Mouse (Mus musculus) MEL (cell line): ENCODE data around the gene Uba3. TPM values are rescaled to one million over a fixed set of nuclear protein-coding genes. Genes with fewer than 3 reads are reported as not detected.

ENCODE experiments used
- DNase-seq: peaks from one replicate; pipeline ENCODE4 v3.0.0; 2011; ENCODE audit warnings: low read depth, low spot score
- H3K27ac ChIP-seq: 2 replicates; pipeline ENCODE4 v1.5.1; 2012; ENCODE audit warnings: low read depth, mild to moderate bottlenecking, control low read depth, low read length, moderate library complexity; ENCODE audit not compliant: control insufficient read depth
- H3K27me3 ChIP-seq, 2 experiments: fragments of 150-350 bp in 1 of 2; sonication (generic) in 1 of 2; 2 replicates each; pipeline ENCODE4 v1.6.1; 2012; ENCODE audit warnings: low read length in 2 of 2, mild to moderate bottlenecking in 2 of 2, improper control_type of control experiment in 1 of 2, moderate library complexity in 1 of 2; ENCODE audit not compliant: insufficient read depth in 2 of 2, control insufficient read depth in 1 of 2
- H3K36me3 ChIP-seq, 2 experiments: 2 replicates each; pipeline ENCODE4 v1.6.1; 2012 to 2014; ENCODE audit warnings: low read length in 2 of 2, improper control_type of control experiment in 1 of 2, inconsistent platforms in 1 of 2, mild to moderate bottlenecking in 1 of 2; ENCODE audit not compliant: insufficient read depth in 2 of 2, control insufficient read depth in 1 of 2
- H3K4me1 ChIP-seq, 2 experiments: fragments of 150-350 bp in 1 of 2; sonication (generic) in 1 of 2; 2 replicates each; pipeline ENCODE4 v1.6.1; 2012; ENCODE audit warnings: low read length in 2 of 2, improper control_type of control experiment in 1 of 2, mild to moderate bottlenecking in 1 of 2; ENCODE audit not compliant: insufficient read depth in 2 of 2, control insufficient read depth in 1 of 2
- H3K4me3 ChIP-seq, 2 experiments: fragments of 150-350 bp in 1 of 2; sonication (generic) in 1 of 2; 2 replicates each; pipeline ENCODE4 v1.5.1; 2012; ENCODE audit warnings: low read depth in 2 of 2, low read length in 2 of 2, mild to moderate bottlenecking in 2 of 2, moderate library complexity in 2 of 2, control low read depth in 1 of 2, improper control_type of control experiment in 1 of 2; ENCODE audit not compliant: control insufficient read depth in 1 of 2, insufficient read depth in 1 of 2
- H3K79me2 ChIP-seq: 2 replicates; pipeline ENCODE4 v1.6.1; 2012; ENCODE audit warnings: mild to moderate bottlenecking, low read length, moderate library complexity; ENCODE audit not compliant: control insufficient read depth, poor library complexity, insufficient read depth
- H3K9ac ChIP-seq: 2 replicates; pipeline ENCODE4 v1.6.1; 2012; ENCODE audit warnings: low read depth, mild to moderate bottlenecking, control low read depth, low read length, moderate library complexity; ENCODE audit not compliant: control insufficient read depth, poor library complexity, severe bottlenecking
- H3K9me3 ChIP-seq: fragments of 150-350 bp; sonication (generic); replicated peaks from 2 replicates; pipeline ENCODE4 v1.6.1; 2012; ENCODE audit warnings: mild to moderate bottlenecking, low read length, improper control_type of control experiment, moderate library complexity; ENCODE audit not compliant: insufficient read depth
- BHLHE40 ChIP-seq: IDR thresholded peaks from 2 replicates; pipeline ENCODE4 v1.6.1; 2012; ENCODE audit warnings: low read depth, mild to moderate bottlenecking, inconsistent platforms, low read length, improper control_type of control experiment, borderline replicate concordance
- CHD1 ChIP-seq: IDR thresholded peaks from 2 replicates; pipeline ENCODE4 v1.6.1; 2012; ENCODE audit warnings: low read depth, mild to moderate bottlenecking, inconsistent platforms, low read length, improper control_type of control experiment
- CHD2 ChIP-seq: IDR thresholded peaks from 2 replicates; pipeline ENCODE4 v1.6.1; 2011; ENCODE audit warnings: low read length, improper control_type of control experiment
- CTCF ChIP-seq, 3 experiments: IDR thresholded peaks in 2 of 3; conservative IDR thresholded peaks in 1 of 3; 2 replicates each; pipeline ENCODE4 v1.5.1; 2011 to 2012; ENCODE audit warnings: low read length in 3 of 3, low read depth in 2 of 3, mild to moderate bottlenecking in 2 of 3, improper control_type of control experiment in 1 of 3, inconsistent platforms in 1 of 3, mixed read lengths in 1 of 3, moderate library complexity in 1 of 3; ENCODE audit not compliant: control insufficient read depth in 1 of 3, insufficient read depth in 1 of 3, poor library complexity in 1 of 3, severe bottlenecking in 1 of 3
- E2F4 ChIP-seq: IDR thresholded peaks from 2 replicates; pipeline ENCODE4 v1.6.1; 2011; ENCODE audit warnings: low read depth, low read length, improper control_type of control experiment, borderline replicate concordance
- EP300 ChIP-seq, 2 experiments: IDR thresholded peaks; 2 replicates each; pipeline ENCODE4 v1.6.1; 2011; ENCODE audit warnings: improper control_type of control experiment in 2 of 2, low read length in 2 of 2, low read depth in 1 of 2, mild to moderate bottlenecking in 1 of 2
- ETS1 ChIP-seq: IDR thresholded peaks from 2 replicates; pipeline ENCODE4 v1.6.1; 2012; ENCODE audit warnings: low read depth, mild to moderate bottlenecking, inconsistent platforms, low read length, improper control_type of control experiment, moderate library complexity
- GABPA ChIP-seq: IDR thresholded peaks from 2 replicates; pipeline ENCODE4 v1.6.1; 2012; ENCODE audit warnings: low read depth, mild to moderate bottlenecking, inconsistent platforms, low read length, improper control_type of control experiment, moderate library complexity
- HCFC1 ChIP-seq: IDR thresholded peaks from 2 replicates; pipeline ENCODE4 v1.6.1; 2012; ENCODE audit warnings: low read depth, mild to moderate bottlenecking, inconsistent platforms, low read length, improper control_type of control experiment, moderate library complexity
- MAFK ChIP-seq: IDR thresholded peaks from 2 replicates; pipeline ENCODE4 v1.6.1; 2011; ENCODE audit warnings: low read depth, mild to moderate bottlenecking, low read length, improper control_type of control experiment, borderline replicate concordance
- MAX ChIP-seq: IDR thresholded peaks from 2 replicates; pipeline ENCODE4 v1.6.1; 2011; ENCODE audit warnings: low read length, improper control_type of control experiment
- MEF2A ChIP-seq: IDR thresholded peaks from 2 replicates; pipeline ENCODE4 v1.6.1; 2014; ENCODE audit warnings: low read depth, mild to moderate bottlenecking, inconsistent platforms, low read length, improper control_type of control experiment; ENCODE audit not compliant: poor library complexity, insufficient replicate concordance, severe bottlenecking; ENCODE audit errors: extremely low read depth
- MXI1 ChIP-seq: IDR thresholded peaks from 2 replicates; pipeline ENCODE4 v1.6.1; 2011; ENCODE audit warnings: mild to moderate bottlenecking, low read depth, low read length, improper control_type of control experiment
- MYC ChIP-seq: IDR thresholded peaks from 2 replicates; pipeline ENCODE4 v1.6.1; 2011; ENCODE audit warnings: low read depth, mild to moderate bottlenecking, low read length, improper control_type of control experiment, moderate library complexity
- NELFE ChIP-seq: IDR thresholded peaks from 2 replicates; pipeline ENCODE4 v1.6.1; 2011; ENCODE audit warnings: low read depth, low read length, improper control_type of control experiment
- NRF1 ChIP-seq: IDR thresholded peaks from 2 replicates; pipeline ENCODE4 v1.6.1; 2014; ENCODE audit warnings: low read depth, mild to moderate bottlenecking, inconsistent platforms, low read length, improper control_type of control experiment, moderate library complexity; ENCODE audit not compliant: poor library complexity, insufficient read depth, severe bottlenecking
- POLR2A ChIP-seq, 2 experiments: IDR thresholded peaks; 2 replicates each; pipeline ENCODE4 v1.6.1; 2011 to 2012; ENCODE audit warnings: low read length in 2 of 2, mild to moderate bottlenecking in 2 of 2, control low read depth in 1 of 2, improper control_type of control experiment in 1 of 2, low read depth in 1 of 2, moderate library complexity in 1 of 2; ENCODE audit not compliant: control insufficient read depth in 1 of 2, insufficient read depth in 1 of 2, poor library complexity in 1 of 2
- POLR2AphosphoS2 ChIP-seq: IDR thresholded peaks from 2 replicates; pipeline ENCODE4 v1.6.1; 2011; ENCODE audit warnings: low read length, improper control_type of control experiment
- POLR2AphosphoS5 ChIP-seq: IDR thresholded peaks from 2 replicates; pipeline ENCODE4 v1.6.1; 2012; ENCODE audit warnings: low read depth, borderline replicate concordance, mild to moderate bottlenecking, inconsistent platforms, low read length, moderate library complexity, mixed read lengths
- RAD21 ChIP-seq: IDR thresholded peaks from 2 replicates; pipeline ENCODE4 v1.6.1; 2011; ENCODE audit warnings: mild to moderate bottlenecking, low read depth, low read length, improper control_type of control experiment
- RCOR1 ChIP-seq: IDR thresholded peaks from 2 replicates; pipeline ENCODE4 v1.6.1; 2012; ENCODE audit warnings: low read depth, mild to moderate bottlenecking, inconsistent platforms, low read length, improper control_type of control experiment
- SIN3A ChIP-seq: IDR thresholded peaks from 2 replicates; pipeline ENCODE4 v1.6.1; 2012; ENCODE audit warnings: low read length, improper control_type of control experiment, inconsistent platforms
- SMC3 ChIP-seq: IDR thresholded peaks from 2 replicates; pipeline ENCODE4 v1.6.1; 2011; ENCODE audit warnings: low read depth, low read length, improper control_type of control experiment
- TAL1 ChIP-seq: IDR thresholded peaks from 2 replicates; pipeline ENCODE4 v1.6.1; 2012; ENCODE audit warnings: mild to moderate bottlenecking, inconsistent platforms, low read length, moderate library complexity, mixed read lengths
- TBP ChIP-seq: IDR thresholded peaks from 2 replicates; pipeline ENCODE4 v1.8.0; 2011; ENCODE audit warnings: low read depth, low read length, improper control_type of control experiment
- TCF12 ChIP-seq: IDR thresholded peaks from 2 replicates; pipeline ENCODE4 v1.6.1; 2014; ENCODE audit warnings: low read depth, mild to moderate bottlenecking, inconsistent platforms, low read length, improper control_type of control experiment, moderate library complexity
- USF1 ChIP-seq: IDR thresholded peaks from 2 replicates; pipeline ENCODE4 v1.6.1; 2014; ENCODE audit warnings: low read depth, mild to moderate bottlenecking, inconsistent platforms, low read length, improper control_type of control experiment, moderate library complexity
- USF2 ChIP-seq, 2 experiments: IDR thresholded peaks; 2 replicates each; pipeline ENCODE4 v1.6.1; 2011 to 2012; ENCODE audit warnings: improper control_type of control experiment in 2 of 2, low read length in 2 of 2, borderline replicate concordance in 1 of 2, inconsistent platforms in 1 of 2, low read depth in 1 of 2, mild to moderate bottlenecking in 1 of 2; ENCODE audit not compliant: insufficient read depth in 1 of 2
- ZKSCAN1 ChIP-seq: IDR thresholded peaks from 2 replicates; pipeline ENCODE4 v1.6.1; 2012; ENCODE audit warnings: low read depth, mild to moderate bottlenecking, inconsistent platforms, low read length, improper control_type of control experiment, moderate library complexity
- ZMIZ1 ChIP-seq: IDR thresholded peaks from 2 replicates; pipeline ENCODE4 v1.6.1; 2012; ENCODE audit warnings: low read depth, mild to moderate bottlenecking, inconsistent platforms, low read length, improper control_type of control experiment, moderate library complexity
- polyA plus RNA-seq, 2 experiments: library from polyadenylated mRNA; stranded (reverse) in 1 of 2; unstranded in 1 of 2; fragments of >175 nt in 1 of 2; fragments of >200 nt in 1 of 2; gene quantifications; 2 replicates each; pipeline versions ENCODE4 v1.2.1 to v1.2.4; 2012; ENCODE audit warnings: low replicate concordance in 2 of 2, low read depth in 1 of 2; ENCODE audit not compliant: insufficient read length in 2 of 2, insufficient read depth in 1 of 2, missing spikeins in 1 of 2
- total RNA-seq: library from RNA; depleted of rRNA; stranded (reverse); fragments of 300-350 nt; gene quantifications from 2 replicates; pipeline ENCODE4 v1.2.3, GENCODE M21; 2012

The Uba3 gene
- total and polyA plus RNA-seq, 3 experiments: 37.1 to 38.1 TPM; not detected in 1

DNA sequence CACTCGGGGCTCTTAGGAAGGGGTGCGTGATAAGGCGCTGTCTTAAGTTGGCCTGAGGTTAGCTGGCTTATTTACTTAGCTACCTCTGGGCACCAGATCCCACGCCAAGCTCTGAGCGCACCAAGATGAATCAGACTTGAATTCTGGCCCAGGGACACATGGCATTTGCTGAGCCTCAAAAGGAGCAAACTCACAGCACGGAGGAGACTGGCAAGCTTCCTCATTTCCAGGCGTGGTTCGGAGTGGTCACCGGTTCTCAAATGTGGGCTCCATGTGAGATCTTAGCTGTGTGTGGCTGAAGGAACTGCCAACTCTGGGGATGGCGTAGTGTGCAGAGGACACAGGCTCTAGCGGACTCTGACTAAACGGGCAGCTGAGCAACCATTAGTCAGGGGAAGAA is 6.5 kb upstream of the Uba3 start:
- Histone ChIP-seq H3K4me1 (peaks cover 23 to 30% of the 10 kb centered on the region in 2 experiments), H3K27me3 (no peaks in the 10 kb centered on the region), H3K9ac (peak overlapping the region; percentile 94), H3K27ac (peak overlapping the region; percentile 64), H3K4me3 (peak overlapping the region; percentile 84 to 93), H3K9me3 (no peaks in the 10 kb centered on the region), H3K79me2 (peaks cover 37% of the 10 kb centered on the region), H3K36me3 (peaks cover 0 to 44% of the 10 kb centered on the region in 2 experiments)
- TF ChIP-seq SMC3 (no peak), MYC (peak; percentile 88; the same call in 1 of the 2 replicates), POLR2A (IDR thresholded peaks at IDR 0.05; ENCODE audit: control insufficient read depth in 1 of 2, insufficient read depth in 1 of 2, low read depth in 1 of 2, low read length in 2 of 2, poor library complexity in 1 of 2) (no peak), NELFE (0 out of 2 replicates have a peak, but pooled peaks have one; percentile 22), MAX (peak; percentile 84), SIN3A (peak; percentile 72), POLR2AphosphoS5 (no peak), MXI1 (peak; percentile 86), TAL1 (no peak), USF1 (0 out of 2 replicates have a peak, but pooled peaks have one; percentile 8), GABPA (no peak), MAFK (no peak), CHD2 (no peak)
- peak; percentile 82 for DNase-seq

DNA sequence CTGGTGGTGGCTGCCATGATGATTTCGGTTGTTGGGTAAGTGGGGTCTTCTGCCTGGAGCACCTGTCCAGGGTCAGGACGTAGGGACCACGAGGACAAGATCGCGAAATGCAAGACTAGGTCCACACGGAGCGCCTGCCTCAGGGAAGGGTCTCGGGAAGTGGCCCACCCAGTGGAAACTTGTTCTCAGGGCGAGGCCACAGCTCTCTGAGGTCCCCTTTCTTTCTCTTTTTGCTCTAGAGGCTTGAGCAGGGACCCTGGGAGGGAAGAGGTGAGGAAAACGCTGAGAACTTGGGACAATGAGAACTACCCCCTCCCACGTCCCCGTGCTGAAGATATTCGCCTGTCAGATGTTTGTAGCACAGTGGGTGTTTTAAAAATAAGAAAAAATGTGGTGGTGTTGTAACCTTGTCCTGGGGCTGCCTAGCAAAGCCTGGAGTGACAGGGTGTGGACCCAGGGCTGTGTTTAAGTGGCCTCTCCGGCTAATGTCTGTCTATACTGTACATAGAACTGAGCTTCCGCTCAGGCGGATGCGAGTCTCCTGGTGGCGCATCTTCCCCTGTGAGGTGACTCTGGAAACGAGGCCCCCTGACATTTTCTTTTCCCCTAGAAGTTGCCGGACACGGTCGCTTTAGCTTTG is 5.6 kb upstream of the Uba3 start:
- Histone ChIP-seq H3K4me1 (peaks cover 24 to 35% of the 10 kb centered on the region in 2 experiments), H3K9ac (peak overlapping the region; percentile 94)
- peak; percentile 82 for DNase-seq
- TF ChIP-seq ETS1 (no peak), HCFC1 (no peak), ZKSCAN1 (no peak), USF2 (IDR thresholded peaks at IDR 0.05; ENCODE audit: borderline replicate concordance in 1 of 2, insufficient read depth in 1 of 2, low read depth in 1 of 2, low read length in 2 of 2) (no peak), ZMIZ1 (peak; percentile 29; the same call in 1 of the 2 replicates), GABPA (no peak), RAD21 (no peak), EP300 (IDR thresholded peaks at IDR 0.05; ENCODE audit: low read depth in 1 of 2, low read length in 2 of 2) (no peak; a peak in 1 of 4 replicates), POLR2AphosphoS2 (no peak), RCOR1 (no peak), BHLHE40 (no peak), MYC (no peak), POLR2A (IDR thresholded peaks at IDR 0.05; ENCODE audit: control insufficient read depth in 1 of 2, insufficient read depth in 1 of 2, low read depth in 1 of 2, low read length in 2 of 2, poor library complexity in 1 of 2) (peak in 1 of 2 experiments; percentile 32; a peak in 2 of 4 replicates), E2F4 (no peak), CHD2 (no peak), TBP (peak; percentile 9; the same call in 1 of the 2 replicates), SIN3A (no peak), NRF1 (no peak), CTCF (IDR thresholded peaks at IDR 0.05 in 2 of 3, conservative IDR thresholded peaks at IDR 0.05 in 1 of 3; ENCODE audit: control insufficient read depth in 1 of 3, insufficient read depth in 1 of 3, low read depth in 2 of 3, low read length in 3 of 3, poor library complexity in 1 of 3, severe bottlenecking in 1 of 3) (no peak), CHD1 (no peak), MEF2A (no peak), TCF12 (peak; percentile 3; the same call in 1 of the 2 replicates)

More for the DNA sequence above, 5.6 kb upstream of the Uba3 start:
- Histone ChIP-seq H3K27me3 (no peaks in the 10 kb centered on the region), H3K36me3 (peaks cover 0 to 48% of the 10 kb centered on the region in 2 experiments), H3K79me2 (peaks cover 33% of the 10 kb centered on the region), H3K9me3 (no peaks in the 10 kb centered on the region), H3K4me3 (peak overlapping the region; percentile 84 to 93), H3K27ac (peak overlapping the region; percentile 85)
